Mouse (Mus musculus) kidney, embryonic 14.5 days (tissue): ENCODE results near the gene Scgb2b26. TPM values are rescaled to one million over a fixed set of nuclear protein-coding genes. Genes with fewer than 3 reads are reported as not detected.
"Not testable (repeated sequence)": the region's sequence is repeated elsewhere in the genome, so short reads cannot be mapped to it uniquely, and the experiment has no call there.

ENCODE experiments used
- ATAC-seq: fragments of 200-750 bp; cut with Nextera tagmentation; 2 replicates; pipeline ENCODE4 v1.8.0; 2017; ENCODE audit warnings: moderate number of reproducible peaks, mild to moderate bottlenecking, moderate TSS enrichment, moderate library complexity; ENCODE audit not compliant: low FRiP score, low TSS enrichment
- H3K27ac ChIP-seq: fragments of 300-500 bp; sonication (generic); 2 replicates; pipeline ENCODE4 v1.5.1; 2014; ENCODE audit warnings: low read depth, mild to moderate bottlenecking, low read length, moderate library complexity, mixed read lengths
- H3K27me3 ChIP-seq: fragments of 300-500 bp; sonication (generic); 2 replicates; pipeline ENCODE4 v1.6.1; 2014; ENCODE audit warnings: mild to moderate bottlenecking, low read length; ENCODE audit not compliant: control insufficient read depth, insufficient read depth
- H3K36me3 ChIP-seq: fragments of 300-500 bp; sonication (generic); 2 replicates; pipeline ENCODE4 v1.6.1; 2014; ENCODE audit warnings: low read length, mixed read lengths; ENCODE audit not compliant: control insufficient read depth, insufficient read depth
- H3K4me1 ChIP-seq: fragments of 300-500 bp; sonication (generic); 2 replicates; pipeline ENCODE4 v1.6.1; 2014; ENCODE audit warnings: low read length, mixed read lengths; ENCODE audit not compliant: control insufficient read depth, insufficient read depth
- H3K4me2 ChIP-seq: fragments of 300-500 bp; sonication (generic); replicated peaks from 2 replicates; pipeline ENCODE4 v1.6.1; 2014; ENCODE audit warnings: low read depth, mild to moderate bottlenecking, low read length
- H3K4me3 ChIP-seq: fragments of 300-500 bp; sonication (generic); 2 replicates; pipeline ENCODE4 v1.5.1; 2014; ENCODE audit warnings: mild to moderate bottlenecking, low read length
- H3K9ac ChIP-seq: fragments of 300-500 bp; sonication (generic); 2 replicates; pipeline ENCODE4 v1.6.1; 2014; ENCODE audit warnings: low read depth, mild to moderate bottlenecking, low read length, moderate library complexity
- H3K9me3 ChIP-seq: fragments of 300-500 bp; sonication (generic); 2 replicates; pipeline ENCODE4 v1.6.1; 2016; ENCODE audit warnings: low read length; ENCODE audit not compliant: control insufficient read depth
- WGBS: fragments of 180-500 bp; shearing (Covaris S2); extraction: QIAGEN DNeasy Blood & Tissue Kit; methylation state at CpG from one replicate; pipeline ENCODE4 v1.1.7; 2014; 5-methylcytosine and 5-hydroxymethylcytosine counted together
- polyA plus RNA-seq: library from polyadenylated mRNA; unstranded; fragments of >200 nt; fragmentation: Nextera tagmentation; extraction: Ambion mirVana; gene quantifications from 2 replicates; pipeline ENCODE4 v1.2.1, GENCODE M21; 2014

Scgb2b26 gene
- not detected in 2 replicates for polyA plus RNA-seq

GRCm38 (mm10) chr7:33944940-33945339 lies at the start of gene Scgb2b26:
Scgb2b26 (minus strand) TSS chr7:33945040.
- H3K4me1 ChIP-seq = no peaks in the 10 kb centered on the region
- peaks cover 11% of the 10 kb centered on the region; the same call in 1 of the 2 replicates for H3K9me3 ChIP-seq
- 88% methylated on average over 4 of the region's 4 CpGs for WGBS
- H3K36me3 ChIP-seq = no peaks in the 10 kb centered on the region
- no peak within 1 kb of the TSS for H3K9ac ChIP-seq
- no peak within 1 kb of the TSS for H3K4me2 ChIP-seq
- no peak within 1 kb of the TSS for H3K27ac ChIP-seq
- no peaks in the 10 kb centered on the region for H3K27me3 ChIP-seq
- ATAC-seq = no peak
- H3K4me3 ChIP-seq = no peak within 1 kb of the TSS

DNA sequence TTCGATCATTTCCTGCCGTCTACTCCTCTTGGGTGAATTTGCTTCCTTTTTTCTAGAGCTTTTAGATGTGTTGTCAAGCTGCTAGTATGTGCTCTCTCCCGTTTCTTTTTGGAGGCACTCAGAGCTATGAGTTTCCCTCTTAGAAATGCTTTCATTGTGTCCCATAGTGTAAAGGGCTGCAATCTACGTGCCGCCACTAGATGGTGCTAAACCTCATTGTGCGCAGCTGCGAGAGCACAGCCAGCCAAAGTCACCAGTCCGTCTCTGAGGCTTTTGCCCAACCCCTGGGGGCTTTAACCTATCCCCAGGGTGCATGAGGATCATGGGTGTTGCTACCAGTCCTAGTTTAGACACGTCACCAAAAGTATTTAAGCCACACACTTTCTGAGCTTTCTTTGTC lies 37.4 kb upstream of the Scgb2b26 start:
- ATAC-seq, H3K36me3 ChIP-seq, H3K4me2 ChIP-seq, H3K9me3 ChIP-seq, H3K27ac ChIP-seq, H3K27me3 ChIP-seq, H3K4me1 ChIP-seq, H3K4me3 ChIP-seq, H3K9ac ChIP-seq: not testable (repeated sequence)
- 29% methylated on average over 8 of the region's 9 CpGs for WGBS

DNA sequence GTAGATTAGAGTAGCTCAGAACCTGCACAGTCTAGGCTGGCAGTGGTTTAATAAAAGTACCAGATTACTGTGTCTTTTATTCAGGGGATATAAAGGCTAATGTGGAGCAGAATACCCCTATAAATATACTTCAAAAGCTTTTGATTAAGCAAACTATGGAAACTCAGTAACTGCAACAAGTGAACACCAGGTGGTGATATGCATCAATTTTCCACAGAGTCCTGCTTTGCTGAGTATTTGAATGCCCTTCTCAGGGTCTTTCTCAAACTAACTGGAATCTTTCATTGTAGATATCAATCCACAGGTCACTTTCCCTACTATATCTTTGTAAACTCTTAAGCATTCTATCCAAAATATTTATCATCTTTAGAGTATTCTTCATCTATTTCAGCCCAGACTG lies 41.9 kb downstream of the Scgb2b26 start:
- Histone ChIP-seq H3K27me3 (no peaks in the 10 kb centered on the region), H3K36me3 (no peaks in the 10 kb centered on the region)
- ATAC-seq = no peak

GRCm38 (mm10) chr7:33900803-33901202 lies 44.0 kb downstream of the Scgb2b26 start:
- Histone ChIP-seq H3K27me3 (no peaks in the 10 kb centered on the region), H3K4me1 (no peaks in the 10 kb centered on the region), H3K9me3 (peaks cover 21% of the 10 kb centered on the region), H3K27ac (no peak overlapping the region), H3K9ac (no peak overlapping the region), H3K4me3 (no peak overlapping the region), H3K36me3 (no peaks in the 10 kb centered on the region), H3K4me2 (no peak overlapping the region)
- no peak for ATAC-seq
- 75% methylated on average over 2 of the region's 2 CpGs for WGBS

More for the DNA sequence above, 41.9 kb downstream of the Scgb2b26 start:
- Histone ChIP-seq H3K9me3 (peaks cover 15% of the 10 kb centered on the region), H3K4me2 (no peak overlapping the region), H3K27ac (no peak overlapping the region), H3K4me1 (no peaks in the 10 kb centered on the region), H3K9ac (no peak overlapping the region), H3K4me3 (no peak overlapping the region)

GRCm38 (mm10) chr7:33900007-33900406 lies 44.8 kb downstream of the Scgb2b26 start:
- Histone ChIP-seq H3K27ac (no peak overlapping the region), H3K9ac (no peak overlapping the region), H3K4me2 (no peak overlapping the region), H3K27me3 (no peaks in the 10 kb centered on the region), H3K36me3 (no peaks in the 10 kb centered on the region), H3K9me3 (peaks cover 21% of the 10 kb centered on the region), H3K4me1 (no peaks in the 10 kb centered on the region), H3K4me3 (no peak overlapping the region)
- 62% methylated on average over 2 of the region's 2 CpGs for WGBS
- no peak for ATAC-seq

Other genes with a start within 250 kb of the Scgb2b26 start
- gene Scgb2b24, start 205.7 kb downstream of the Scgb2b26 start, polyA plus RNA-seq = not detected in 2 replicates
- gene Scgb1b24, start 201.2 kb downstream of the Scgb2b26 start, polyA plus RNA-seq = not detected in 2 replicates
- gene Scgb2b27, start 68.9 kb upstream of the Scgb2b26 start, polyA plus RNA-seq = not detected in 2 replicates
- not detected in 2 replicates for gene Scgb1b27, start 76.4 kb upstream of the Scgb2b26 start, polyA plus RNA-seq
- gene Scgb1b30, start 150.4 kb upstream of the Scgb2b26 start, polyA plus RNA-seq = not detected in 2 replicates
- 5.8 and 8.7 TPM in 2 replicates for gene Wtip, start 188.2 kb upstream of the Scgb2b26 start, polyA plus RNA-seq
- 166 and 240 TPM in 2 replicates for gene Uba2, start 224.6 kb upstream of the Scgb2b26 start, polyA plus RNA-seq